Mouse (Mus musculus) ES-E14 (cell line): ENCODE measurements around the gene Cct2. TPM values are rescaled to one million over a fixed set of nuclear protein-coding genes. Genes with fewer than 3 reads are reported as not detected.

Experiments
- DNase-seq: peaks from one replicate; pipeline ENCODE4 v3.0.0-alpha.2; 2013; ENCODE audit warnings: low read depth, low spot score
- H3K27ac ChIP-seq: 2 replicates; pipeline ENCODE4 v1.5.1; 2012; ENCODE audit warnings: low read depth, mild to moderate bottlenecking, low read length, moderate library complexity, mixed read lengths; ENCODE audit not compliant: poor library complexity, insufficient read depth, severe bottlenecking
- H3K36me3 ChIP-seq: 2 replicates; pipeline ENCODE4 v1.6.1; 2012; ENCODE audit warnings: mild to moderate bottlenecking, low read length, moderate library complexity, mixed read lengths; ENCODE audit not compliant: control insufficient read depth, poor library complexity, insufficient read depth, severe bottlenecking
- H3K4me1 ChIP-seq, 2 experiments: fragments of 150-350 bp in 1 of 2; sonication (generic) in 1 of 2; 2 replicates each; pipeline ENCODE4 v1.6.1; 2012; ENCODE audit warnings: low read length in 2 of 2, mild to moderate bottlenecking in 1 of 2, mixed read lengths in 1 of 2; ENCODE audit not compliant: control insufficient read depth in 2 of 2, insufficient read depth in 2 of 2, poor library complexity in 1 of 2
- H3K4me3 ChIP-seq, 2 experiments: fragments of 150-350 bp in 1 of 2; sonication (generic) in 1 of 2; 2 replicates each; pipeline ENCODE4 v1.5.1; 2012; ENCODE audit warnings: low read length in 2 of 2, low read depth in 1 of 2, mild to moderate bottlenecking in 1 of 2, mixed read lengths in 1 of 2; ENCODE audit not compliant: insufficient read depth in 1 of 2, poor library complexity in 1 of 2, severe bottlenecking in 1 of 2
- H3K9ac ChIP-seq: 2 replicates; pipeline ENCODE4 v1.6.1; 2012; ENCODE audit warnings: low read depth, mild to moderate bottlenecking, low read length, mixed read lengths; ENCODE audit not compliant: poor library complexity, insufficient read depth, severe bottlenecking
- H3K9me3 ChIP-seq: fragments of 150-350 bp; sonication (generic); 2 replicates; pipeline ENCODE4 v1.6.1; 2012; ENCODE audit warnings: low read depth, mild to moderate bottlenecking, low read length; ENCODE audit not compliant: control insufficient read depth, insufficient read depth
- CHD2 ChIP-seq: IDR thresholded peaks from 2 replicates; pipeline ENCODE4 v1.6.1; 2014; ENCODE audit warnings: mild to moderate bottlenecking, low read depth, low read length, inconsistent platforms
- HCFC1 ChIP-seq: IDR thresholded peaks from 2 replicates; pipeline ENCODE4 v1.6.1; 2012; ENCODE audit warnings: low read length, inconsistent platforms, borderline replicate concordance; ENCODE audit not compliant: insufficient read depth
- MAFK ChIP-seq: IDR thresholded peaks from 2 replicates; pipeline ENCODE4 v1.6.1; 2014; ENCODE audit warnings: mild to moderate bottlenecking, low read depth, low read length, inconsistent platforms; ENCODE audit not compliant: insufficient read depth
- ZC3H11A ChIP-seq: IDR thresholded peaks from 2 replicates; pipeline ENCODE4 v1.6.1; 2012; ENCODE audit warnings: low read depth, mild to moderate bottlenecking, inconsistent platforms, low read length, borderline replicate concordance
- ZNF384 ChIP-seq: IDR thresholded peaks from 2 replicates; pipeline ENCODE4 v1.6.1; 2012; ENCODE audit warnings: low read depth, low read length, inconsistent platforms
- in situ Hi-C, 2 experiments: fragments of 600-800 bp; cut with MboI; formaldehyde crosslinking; loops; one replicate each; pipeline ENCODE4 v1.15.1; 2025; ENCODE audit warnings: low sequenced_read_pairs in 2 of 2, inconsistent platforms in 1 of 2; ENCODE audit not compliant: unreplicated experiment in 2 of 2
- total RNA-seq: library from RNA; depleted of rRNA; stranded (reverse); fragments of 300-350 nt; gene quantifications from 2 replicates; pipeline ENCODE4 v1.2.3, GENCODE M21; 2012; rRNA removed

Cct2 gene
- total RNA-seq, 1 experiment, result 441 TPM

GRCm38 (mm10) chr10:117013689-117014390 is 49.8 kb downstream of the Cct2 start:
- no peak overlapping the region for H3K9ac ChIP-seq
- no peaks in the 10 kb centered on the region for H3K36me3 ChIP-seq
- no peaks in the 10 kb centered on the region for H3K4me1 ChIP-seq
- H3K27ac ChIP-seq, result no peak overlapping the region
- DNase-seq, result no peak
- TF ChIP-seq MAFK, result no peak
- no peak for TF ChIP-seq HCFC1
- TF ChIP-seq ZNF384, result no peak
- no peak for TF ChIP-seq ZC3H11A
- TF ChIP-seq CHD2, result no peak
- no peak overlapping the region for H3K4me3 ChIP-seq
- in situ Hi-C loops, result no loop called here
- H3K9me3 ChIP-seq, result no peaks in the 10 kb centered on the region

GRCm38 (mm10) chr10:117011047-117011446 is 52.6 kb downstream of the Cct2 start:
- no peak for TF ChIP-seq CHD2
- no peak for TF ChIP-seq HCFC1
- TF ChIP-seq MAFK, result no peak
- no peak for TF ChIP-seq ZNF384
- TF ChIP-seq ZC3H11A, result no peak
- DNase-seq, result no peak
- Histone ChIP-seq H3K4me3 (no peak overlapping the region), H3K36me3 (no peaks in the 10 kb centered on the region), H3K9ac (no peak overlapping the region), H3K4me1 (no peaks in the 10 kb centered on the region), H3K9me3 (no peaks in the 10 kb centered on the region), H3K27ac (no peak overlapping the region)
- in situ Hi-C loops, result no loop called here

GRCm38 (mm10) chr10:117009691-117010090 is 53.9 kb downstream of the Cct2 start:
- Histone ChIP-seq H3K9me3 (no peaks in the 10 kb centered on the region), H3K36me3 (no peaks in the 10 kb centered on the region), H3K9ac (no peak overlapping the region), H3K4me3 (no peak overlapping the region), H3K27ac (no peak overlapping the region), H3K4me1 (no peaks in the 10 kb centered on the region)
- no peak for TF ChIP-seq MAFK
- no peak for TF ChIP-seq HCFC1
- TF ChIP-seq CHD2, result no peak
- TF ChIP-seq ZNF384, result no peak
- TF ChIP-seq ZC3H11A, result no peak
- in situ Hi-C loops, result no loop called here
- DNase-seq, result no peak

- no peak overlapping the region for H3K4me3 ChIP-seq
- TF ChIP-seq CHD2 (no peak), ZNF384 (no peak), MAFK (no peak), HCFC1 (no peak), ZC3H11A (no peak)
- H3K36me3 ChIP-seq, result no peaks in the 10 kb centered on the region
- no peaks in the 10 kb centered on the region for H3K4me1 ChIP-seq
- no peak overlapping the region for H3K27ac ChIP-seq
- in situ Hi-C loops, result no loop called here
- DNase-seq, result no peak
- no peaks in the 10 kb centered on the region for H3K9me3 ChIP-seq
- H3K9ac ChIP-seq, result no peak overlapping the region
Measured at GRCm38 (mm10) chr10:117005707-117006464, 57.7 kb downstream of the Cct2 start.

- no peak for DNase-seq
- no peaks in the 10 kb centered on the region for H3K9me3 ChIP-seq
- no peaks in the 10 kb centered on the region for H3K4me1 ChIP-seq
- no peak for TF ChIP-seq ZNF384
- no peaks in the 10 kb centered on the region for H3K36me3 ChIP-seq
- H3K4me3 ChIP-seq, result no peak overlapping the region
- no peak overlapping the region for H3K27ac ChIP-seq
- H3K9ac ChIP-seq, result no peak overlapping the region
- in situ Hi-C loops, result no loop called here
Measured at GRCm38 (mm10) chr10:117004695-117005094, 58.9 kb downstream of the Cct2 start.

Other genes starting within 250 kb of the Cct2 start
- gene Myrfl, start 166.9 kb downstream of the Cct2 start, total RNA-seq, result 0.11 and 0.13 TPM in 2 replicates
- 40.2 and 51.9 TPM in 2 replicates for gene Rab3ip, start 113.0 kb downstream of the Cct2 start, total RNA-seq
- gene Gm10271, start 91.2 kb downstream of the Cct2 start, total RNA-seq, result not detected in 2 replicates
- gene Best3, start 77.5 kb downstream of the Cct2 start, total RNA-seq, result 0.21 and 0.36 TPM in 2 replicates
- gene Lrrc10, start 18.5 kb downstream of the Cct2 start, total RNA-seq, result 0.27 and 0.53 TPM in 2 replicates
- 11.7 and 17.3 TPM in 2 replicates for gene Frs2, start 84.7 kb upstream of the Cct2 start, total RNA-seq
- gene Yeats4, start 160.7 kb upstream of the Cct2 start, total RNA-seq, result 39.7 and 47.3 TPM in 2 replicates
- not detected in 2 replicates for gene 9530003J23Rik, start 174.9 kb upstream of the Cct2 start, total RNA-seq
- gene Lyz2, start 218.5 kb upstream of the Cct2 start, total RNA-seq, result 0.13 TPM in 1 of 2 replicates, not detected in the other
- gene Lyz1, start 229.1 kb upstream of the Cct2 start, total RNA-seq, result not detected in 2 replicates